Mouse (Mus musculus): ENCODE data around the gene Opn1sw. TPM values are rescaled to one million over a fixed set of nuclear protein-coding genes. Genes with fewer than 3 reads are reported as not detected.

Gene Opn1sw
- total and polyA plus RNA-seq, 2 experiments from 2014 or later = 0.63 to 2.2 TPM

DNA sequence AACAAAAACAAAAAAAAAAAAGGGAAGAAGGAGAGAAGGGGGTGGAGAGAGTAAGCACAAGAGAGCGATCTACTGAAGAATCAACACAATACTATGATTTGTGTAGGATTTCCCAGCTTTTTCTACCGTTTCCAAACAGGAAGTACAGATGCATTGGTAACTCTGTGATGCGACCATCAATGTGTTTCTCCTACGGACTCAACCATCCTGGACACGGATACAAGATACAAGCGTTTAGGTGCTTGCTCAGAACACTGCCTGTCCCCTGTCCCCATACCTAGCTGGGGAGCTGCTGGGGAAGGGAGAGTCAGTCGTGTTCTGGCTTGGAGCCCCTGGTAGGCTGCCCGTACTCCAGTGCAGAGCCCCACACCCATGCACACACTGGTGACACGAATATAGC is 1.2 kb upstream of the Opn1sw start:
- H3K4me3 ChIP-seq (ENCODE audit: low read length) = no peak overlapping the region
- no peak overlapping the region for H3K4me2 ChIP-seq (ENCODE audit: low read depth, low read length)
- ATAC-seq (no peak), DNase-seq (ENCODE audit: low spot score) (no peak)
- no peak for TF ChIP-seq CTCF (IDR thresholded peaks at IDR 0.05; ENCODE audit: low read depth)
- no peaks in the 10 kb centered on the region for H3K4me1 ChIP-seq (ENCODE audit: insufficient read depth, low read length)
- no peak overlapping the region for H3K27ac ChIP-seq
- no peaks in the 10 kb centered on the region for H3K9me3 ChIP-seq (ENCODE audit: low read length)
- no peaks in the 10 kb centered on the region for H3K36me3 ChIP-seq (ENCODE audit: insufficient read depth, low read length)
- H3K27me3 ChIP-seq (ENCODE audit: insufficient read depth, low read length) = no peaks in the 10 kb centered on the region
- H3K9ac ChIP-seq (replicated peaks; ENCODE audit: low read length) = no peak overlapping the region
- 50% methylated on average over 9 of the region's 9 CpGs for WGBS

- ATAC-seq = peak; percentile 80
- no peaks in the 10 kb centered on the region for H3K4me1 ChIP-seq (ENCODE audit: insufficient read depth, low read length)
- H3K27me3 ChIP-seq (ENCODE audit: insufficient read depth, low read length) = no peaks in the 10 kb centered on the region
- no peak overlapping the region for H3K9ac ChIP-seq (replicated peaks; ENCODE audit: low read length)
- no peak overlapping the region for H3K27ac ChIP-seq
- H3K36me3 ChIP-seq (ENCODE audit: insufficient read depth, low read length) = no peaks in the 10 kb centered on the region
- H3K4me2 ChIP-seq (ENCODE audit: low read depth, low read length) = peak overlapping the region; percentile 37; the same call in 1 of the 2 replicates
- H3K9me3 ChIP-seq (ENCODE audit: low read length) = no peaks in the 10 kb centered on the region
- H3K4me3 ChIP-seq (ENCODE audit: low read length) = no peak overlapping the region
- WGBS = 13% methylated on average over 11 of the region's 11 CpGs
- peak; percentile 84 for DNase-seq (ENCODE audit: low spot score)
- TF ChIP-seq CTCF (IDR thresholded peaks at IDR 0.05; ENCODE audit: low read depth) = no peak
Observed at GRCm38 (mm10) chr6:29388606-29389080, 375 bp upstream of the Opn1sw start.

- peak; percentile 68 for ATAC-seq
- peak; percentile 12 for DNase-seq (ENCODE audit: low spot score)
- Histone ChIP-seq H3K36me3 (ENCODE audit: insufficient read depth, low read length) (0 out of 2 replicates have a peak, but pooled peaks cover 1% of the 10 kb centered on the region), H3K9ac (replicated peaks; ENCODE audit: low read length) (no peak overlapping the region), H3K4me1 (ENCODE audit: insufficient read depth, low read length) (no peaks in the 10 kb centered on the region), H3K27me3 (ENCODE audit: insufficient read depth, low read length) (no peaks in the 10 kb centered on the region), H3K27ac (no peak overlapping the region), H3K4me3 (ENCODE audit: low read length) (no peak overlapping the region), H3K4me2 (ENCODE audit: low read depth, low read length) (no peak overlapping the region), H3K9me3 (ENCODE audit: low read length) (no peaks in the 10 kb centered on the region)
- TF ChIP-seq CTCF (IDR thresholded peaks at IDR 0.05; ENCODE audit: low read depth) = no peak
- WGBS = 33% methylated on average over 2 of the region's 2 CpGs
Observed at GRCm38 (mm10) chr6:29382442-29382841, 5.8 kb downstream of the Opn1sw start.

- no peak for TF ChIP-seq CTCF (IDR thresholded peaks at IDR 0.05; ENCODE audit: low read depth)
- DNase-seq (ENCODE audit: low spot score) = no peak
- no peak for ATAC-seq
- peaks cover 20% of the 10 kb centered on the region; the same call in 1 of the 2 replicates for H3K36me3 ChIP-seq (ENCODE audit: insufficient read depth, low read length)
- H3K9me3 ChIP-seq (ENCODE audit: low read length) = no peaks in the 10 kb centered on the region
- WGBS = 89% methylated on average over 6 of the region's 6 CpGs
- H3K27ac ChIP-seq = no peak overlapping the region
- H3K9ac ChIP-seq (replicated peaks; ENCODE audit: low read length) = no peak overlapping the region
- no peaks in the 10 kb centered on the region for H3K27me3 ChIP-seq (ENCODE audit: insufficient read depth, low read length)
- H3K4me1 ChIP-seq (ENCODE audit: insufficient read depth, low read length) = no peaks in the 10 kb centered on the region
- H3K4me2 ChIP-seq (ENCODE audit: low read depth, low read length) = no peak overlapping the region
- H3K4me3 ChIP-seq (ENCODE audit: low read length) = no peak overlapping the region
Observed at GRCm38 (mm10) chr6:29379954-29380353, 8.3 kb downstream of the Opn1sw start.

GRCm38 (mm10) chr6:29378678-29379077 is 9.6 kb downstream of the Opn1sw start:
- 97% methylated on average over 10 of the region's 10 CpGs for WGBS
- H3K4me3 ChIP-seq (ENCODE audit: low read length) = no peak overlapping the region
- no peak overlapping the region for H3K9ac ChIP-seq (replicated peaks; ENCODE audit: low read length)
- no peak for TF ChIP-seq CTCF (IDR thresholded peaks at IDR 0.05; ENCODE audit: low read depth)
- no peaks in the 10 kb centered on the region for H3K9me3 ChIP-seq (ENCODE audit: low read length)
- peaks cover 31% of the 10 kb centered on the region; the same call in 1 of the 2 replicates for H3K36me3 ChIP-seq (ENCODE audit: insufficient read depth, low read length)
- H3K4me2 ChIP-seq (ENCODE audit: low read depth, low read length) = no peak overlapping the region
- H3K27ac ChIP-seq = no peak overlapping the region
- no peaks in the 10 kb centered on the region for H3K4me1 ChIP-seq (ENCODE audit: insufficient read depth, low read length)
- no peaks in the 10 kb centered on the region for H3K27me3 ChIP-seq (ENCODE audit: insufficient read depth, low read length)
- ATAC-seq (no peak), DNase-seq (ENCODE audit: low spot score) (no peak)

- Histone ChIP-seq H3K4me1 (ENCODE audit: insufficient read depth, low read length) (no peaks in the 10 kb centered on the region), H3K4me2 (ENCODE audit: low read depth, low read length) (no peak overlapping the region), H3K27me3 (ENCODE audit: insufficient read depth, low read length) (no peaks in the 10 kb centered on the region), H3K9ac (replicated peaks; ENCODE audit: low read length) (no peak overlapping the region), H3K36me3 (ENCODE audit: insufficient read depth, low read length) (peaks cover 37% of the 10 kb centered on the region; the same call in 1 of the 2 replicates), H3K9me3 (ENCODE audit: low read length) (no peaks in the 10 kb centered on the region), H3K27ac (no peak overlapping the region), H3K4me3 (ENCODE audit: low read length) (no peak overlapping the region)
- 75% methylated on average over 4 of the region's 4 CpGs for WGBS
- ATAC-seq (no peak), DNase-seq (ENCODE audit: low spot score) (no peak)
- TF ChIP-seq CTCF (IDR thresholded peaks at IDR 0.05; ENCODE audit: low read depth) = no peak
Observed at GRCm38 (mm10) chr6:29377386-29377785, 10.9 kb downstream of the Opn1sw start.

- Histone ChIP-seq H3K9me3 (ENCODE audit: low read length) (no peaks in the 10 kb centered on the region), H3K27me3 (ENCODE audit: insufficient read depth, low read length) (no peaks in the 10 kb centered on the region), H3K36me3 (ENCODE audit: insufficient read depth, low read length) (peaks cover 20% of the 10 kb centered on the region), H3K4me2 (ENCODE audit: low read depth, low read length) (no peak overlapping the region), H3K27ac (no peak overlapping the region), H3K4me3 (ENCODE audit: low read length) (no peak overlapping the region), H3K4me1 (ENCODE audit: insufficient read depth, low read length) (0 out of 2 replicates have a peak, but pooled peaks cover 3% of the 10 kb centered on the region), H3K9ac (replicated peaks; ENCODE audit: low read length) (no peak overlapping the region)
- WGBS = 92% methylated on average over 1 of the region's 1 CpGs
- TF ChIP-seq CTCF (IDR thresholded peaks at IDR 0.05; ENCODE audit: low read depth) = no peak
- no peak for ATAC-seq
- DNase-seq (ENCODE audit: low spot score) = no peak
Observed at GRCm38 (mm10) chr6:29365277-29365676, 23.0 kb downstream of the Opn1sw start.

All from hindbrain, postnatal 0 days (tissue).